Mouse (Mus musculus): ENCODE data around the gene Brk1.

The Brk1 gene

GRCm38 (mm10) chr6:113659648-113660491, 55.3 kb downstream of the Brk1 start:
- peak; percentile 53 for DNase-seq (ENCODE audit: low read depth, low spot score)

- DNase-seq (ENCODE audit: low read depth, low spot score) = peak; percentile 23
Observed at GRCm38 (mm10) chr6:113660492-113661352, 56.1 kb downstream of the Brk1 start.

- DNase-seq (ENCODE audit: low read depth, low spot score) = peak; percentile 77
Observed at GRCm38 (mm10) chr6:113661353-113662241, 57.0 kb downstream of the Brk1 start.

- peak; percentile 24 for DNase-seq (ENCODE audit: low read depth, low spot score)
Observed at GRCm38 (mm10) chr6:113662964-113663700, 58.6 kb downstream of the Brk1 start.

- no peak for DNase-seq (ENCODE audit: low read depth, low spot score)
Observed at GRCm38 (mm10) chr6:113664305-113664704, 59.7 kb downstream of the Brk1 start.

All from brain, adult 2 months (tissue).